Mouse (Mus musculus): ENCODE data around the gene Enpp1.

The Enpp1 gene

DNA sequence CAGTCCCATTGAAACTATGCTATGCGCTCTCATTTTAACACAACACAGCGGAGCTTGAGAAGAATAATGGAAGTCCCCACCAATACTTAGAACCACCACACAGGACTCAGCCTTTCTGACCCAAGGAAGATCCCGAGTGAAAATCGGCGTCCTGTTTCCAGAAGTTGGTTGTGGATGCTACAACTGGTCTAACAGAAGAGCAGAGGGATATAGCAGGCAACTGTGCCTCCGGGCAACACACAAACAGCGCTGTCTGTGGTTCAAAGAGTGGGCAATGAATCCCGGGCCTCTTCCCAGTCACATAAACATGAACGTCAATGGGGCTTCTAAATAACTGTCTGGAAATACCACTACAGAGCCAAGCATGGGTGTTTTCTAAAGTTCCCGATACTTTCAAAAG is 888 bp downstream of the Enpp1 start:
- DNase-seq (ENCODE audit: low read depth, low spot score) = no peak

DNA sequence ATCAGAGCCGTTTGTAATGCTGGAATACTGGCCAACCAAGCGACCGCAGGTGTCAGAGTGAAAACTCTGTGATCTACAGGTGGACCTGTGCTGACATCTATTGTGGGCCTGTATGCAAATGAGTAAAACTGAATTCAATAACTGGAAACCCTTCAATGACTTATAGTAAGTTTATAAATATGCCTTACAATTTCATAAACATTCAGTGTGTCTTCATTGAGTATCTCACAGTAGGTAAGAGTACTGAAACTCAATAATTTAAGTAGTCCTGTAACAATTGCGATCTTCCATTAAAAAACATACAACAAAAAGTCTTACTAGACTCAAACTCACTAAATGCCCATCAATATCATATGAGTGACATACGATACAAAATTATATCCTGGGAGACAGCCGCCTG is 1.6 kb downstream of the Enpp1 start:
- no peak for DNase-seq (ENCODE audit: low read depth, low spot score)

DNA sequence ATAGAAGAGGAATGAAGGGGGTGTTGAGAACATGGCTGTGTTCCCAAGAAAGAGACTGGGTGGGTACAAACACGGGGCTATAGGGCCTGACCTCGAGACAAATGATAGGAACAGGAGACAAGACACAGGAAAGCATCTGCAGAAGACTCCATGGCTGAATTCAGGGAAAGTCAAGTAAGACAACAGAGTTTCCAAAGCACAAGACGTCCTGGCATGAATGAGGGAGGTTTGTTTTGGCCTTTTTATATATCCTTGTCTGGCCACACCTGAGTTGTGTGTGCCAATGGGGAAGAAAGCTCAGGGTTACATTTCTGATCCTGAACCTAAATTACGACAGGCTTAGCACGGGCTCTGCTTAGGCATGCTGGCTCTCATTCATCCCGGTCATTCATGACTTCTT is 4.2 kb downstream of the Enpp1 start:
- no peak for DNase-seq (ENCODE audit: low read depth, low spot score)

DNA sequence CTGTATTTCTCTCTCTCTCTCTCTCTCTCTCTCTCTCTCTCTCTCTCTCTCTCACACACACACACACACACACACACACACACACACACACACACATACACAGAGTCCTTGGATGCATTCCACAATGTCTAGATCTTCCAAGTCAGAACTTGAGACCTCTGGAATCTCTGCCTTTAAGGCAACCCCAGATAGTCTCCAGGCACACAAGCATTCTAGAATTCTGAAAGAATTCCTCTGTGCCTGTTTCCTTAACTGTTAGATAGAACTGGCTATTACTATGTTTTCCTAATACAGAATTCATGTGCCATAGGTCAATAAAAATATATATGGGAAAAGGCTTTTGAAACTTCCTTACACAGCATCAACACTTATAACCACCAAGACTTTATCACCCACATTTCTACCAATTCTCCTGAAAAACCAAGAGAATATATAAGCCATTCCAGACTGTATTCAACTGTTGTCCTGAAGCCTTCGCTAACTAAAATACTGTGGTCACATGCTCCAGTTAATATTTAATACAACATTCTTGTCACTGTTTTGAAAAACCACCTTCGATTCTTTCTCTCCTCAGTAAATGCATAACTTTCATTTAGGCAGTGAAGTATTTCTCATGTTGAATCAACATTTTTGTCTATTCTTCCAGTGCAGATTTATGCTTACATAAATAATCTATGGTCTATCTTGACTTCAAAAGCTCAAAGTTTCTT is 5.4 kb downstream of the Enpp1 start:
- no peak for DNase-seq (ENCODE audit: low read depth, low spot score)

DNA sequence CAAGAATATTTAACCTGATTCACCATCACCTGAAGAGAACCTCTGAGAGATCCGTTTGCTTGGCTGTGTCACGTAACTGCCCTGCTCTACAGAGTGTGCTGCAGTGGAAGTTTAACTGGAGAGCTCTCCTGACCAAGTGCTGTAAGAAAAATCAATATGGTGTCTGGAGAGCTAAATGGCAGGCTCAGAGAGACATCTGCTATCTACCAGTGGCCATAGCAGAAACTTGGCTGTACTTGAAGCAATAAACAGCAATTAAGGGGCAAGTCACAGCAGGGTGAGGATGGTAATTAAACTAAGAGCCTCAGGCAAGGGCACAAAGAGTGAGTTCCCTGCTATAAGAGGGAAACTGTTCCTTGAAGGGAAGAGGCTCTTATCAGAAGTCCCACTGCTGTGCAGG is 9.3 kb downstream of the Enpp1 start:
- DNase-seq (ENCODE audit: low read depth, low spot score) = no peak

DNA sequence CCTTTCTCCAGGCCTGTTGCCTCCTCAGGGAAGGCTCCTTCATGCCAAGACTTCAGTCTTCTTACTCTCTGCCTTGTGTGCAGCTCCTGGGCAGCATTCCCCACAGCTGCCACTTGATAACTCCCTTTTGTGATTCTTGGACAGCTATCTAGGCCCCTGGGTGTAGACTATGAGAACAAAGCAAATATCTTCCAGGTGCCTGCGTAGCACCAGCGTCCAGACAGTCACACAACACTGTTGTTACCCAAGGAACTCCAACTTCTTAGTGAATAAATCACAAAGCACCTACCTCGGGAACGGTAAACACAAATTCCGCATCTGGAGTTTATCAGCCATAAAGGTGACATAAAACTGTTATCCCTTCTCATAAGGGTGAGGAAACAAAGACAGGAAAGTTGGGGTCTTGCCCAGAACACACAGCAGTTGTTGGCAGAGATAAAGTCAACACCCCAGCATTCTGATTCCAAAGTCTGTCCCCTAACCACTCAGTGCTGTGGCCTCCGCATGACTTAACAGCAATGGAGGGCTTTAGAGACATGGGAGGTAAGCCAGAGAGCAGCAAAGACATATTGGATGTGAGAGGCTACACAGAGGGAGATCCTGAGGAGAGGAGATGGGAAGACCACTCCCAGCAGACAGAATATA is 13.7 kb downstream of the Enpp1 start:
- DNase-seq (ENCODE audit: low read depth, low spot score) = no peak

DNA sequence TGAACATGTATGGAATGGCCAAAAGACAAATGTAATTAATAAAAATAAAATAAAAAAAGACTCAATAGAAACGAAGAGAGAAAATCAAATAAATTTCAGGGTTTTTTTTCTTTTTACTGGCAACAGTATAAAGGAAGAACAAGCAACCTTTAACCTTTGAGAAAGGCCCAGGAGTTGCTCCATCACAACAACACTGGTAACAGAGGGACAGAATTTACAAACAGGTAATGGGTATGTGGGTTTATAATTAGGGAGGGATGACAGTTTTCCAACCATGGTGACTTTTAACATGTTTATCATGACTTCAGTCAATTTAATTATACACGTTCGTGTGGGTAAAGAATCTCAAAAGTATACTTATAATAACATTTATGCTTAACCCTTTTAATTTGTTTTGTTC is 15.2 kb downstream of the Enpp1 start:
- DNase-seq (ENCODE audit: low read depth, low spot score) = no peak

DNA sequence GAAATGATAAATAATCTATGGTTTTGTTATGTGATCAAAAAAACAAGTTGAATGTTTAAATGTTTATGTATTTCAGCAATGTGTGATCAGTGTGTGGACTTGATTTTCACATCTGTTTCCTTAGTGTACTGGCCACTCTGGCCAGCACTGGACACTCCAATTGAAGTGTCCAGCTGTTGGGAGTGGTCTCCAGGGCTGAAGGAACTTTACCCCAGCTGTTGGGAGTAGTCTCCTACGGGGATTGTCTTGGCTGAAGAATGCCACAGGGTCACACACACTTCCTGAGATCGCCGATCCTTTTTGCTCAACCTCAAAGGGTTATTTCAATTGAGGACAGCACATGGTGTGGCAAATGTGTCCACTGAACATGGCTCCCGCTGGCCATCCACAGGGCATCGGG is 16.2 kb downstream of the Enpp1 start:
- no peak for DNase-seq (ENCODE audit: low read depth, low spot score)

DNA sequence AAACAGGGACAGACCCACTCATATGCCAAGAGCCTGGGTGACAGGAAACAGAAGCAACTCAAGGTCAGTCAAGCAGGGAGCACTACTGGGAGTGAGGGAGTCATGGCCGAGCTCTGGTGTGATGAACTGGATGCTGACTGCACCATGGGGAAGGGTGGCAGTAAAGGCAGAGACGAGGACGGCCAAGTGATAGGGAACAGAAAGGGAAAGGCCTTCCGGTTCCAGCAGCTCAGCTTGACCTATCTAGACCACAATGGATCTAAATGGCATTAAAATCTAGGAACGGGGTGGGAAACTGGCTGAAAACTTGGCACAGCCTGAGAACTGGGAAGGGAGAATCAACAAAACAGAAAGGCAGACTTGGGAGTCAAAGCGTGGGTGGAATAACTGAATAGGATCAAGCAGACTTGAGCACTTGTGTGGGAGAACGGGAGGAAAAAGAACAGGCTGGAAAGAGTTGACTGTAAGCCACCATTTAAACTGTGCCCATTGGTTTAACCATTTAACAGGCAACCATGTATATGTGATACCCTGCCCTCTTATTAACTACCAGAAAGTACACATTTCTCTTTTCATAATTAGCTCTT is 29.3 kb downstream of the Enpp1 start:
- no peak for DNase-seq (ENCODE audit: low read depth, low spot score)

DNA sequence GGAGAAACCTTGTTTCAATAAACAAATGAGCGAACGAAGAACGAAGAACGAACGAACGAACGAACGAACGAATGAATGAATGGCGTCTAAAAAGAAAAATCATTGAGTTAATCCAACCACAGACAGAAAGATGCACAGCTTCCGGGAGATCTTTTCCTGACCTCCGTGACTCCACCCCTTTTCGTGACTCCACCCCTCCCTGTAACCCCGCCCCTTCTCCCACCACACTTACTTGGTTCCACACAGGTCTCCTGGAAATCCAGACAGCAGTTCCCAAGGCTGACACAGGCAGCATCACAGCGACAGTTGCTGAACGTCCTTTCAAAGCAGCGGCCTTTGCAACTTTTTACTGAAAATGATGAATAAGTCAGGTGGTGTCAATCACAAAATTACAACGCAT is 34.3 kb downstream of the Enpp1 start:
- DNase-seq (ENCODE audit: low read depth, low spot score) = no peak

DNA sequence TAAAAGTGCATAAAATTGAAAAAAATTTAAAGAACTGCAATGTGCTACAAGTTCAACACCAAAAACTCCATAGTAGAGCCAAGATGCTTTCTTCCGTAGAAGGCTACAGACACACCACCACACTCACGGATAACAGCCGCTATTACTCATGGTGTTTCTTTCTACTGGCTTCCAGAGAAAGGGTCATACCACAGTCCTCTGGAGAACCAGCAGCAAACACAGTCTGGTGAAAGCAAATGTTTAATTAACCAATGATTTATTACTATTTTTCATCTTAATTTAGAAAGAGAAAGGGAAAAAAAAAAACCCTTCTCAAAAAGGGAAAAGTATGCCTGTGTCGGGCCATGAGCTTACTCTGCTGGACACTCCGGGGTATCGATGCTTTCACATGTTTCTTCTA is 37.7 kb downstream of the Enpp1 start:
- DNase-seq (ENCODE audit: low read depth, low spot score) = no peak

DNA sequence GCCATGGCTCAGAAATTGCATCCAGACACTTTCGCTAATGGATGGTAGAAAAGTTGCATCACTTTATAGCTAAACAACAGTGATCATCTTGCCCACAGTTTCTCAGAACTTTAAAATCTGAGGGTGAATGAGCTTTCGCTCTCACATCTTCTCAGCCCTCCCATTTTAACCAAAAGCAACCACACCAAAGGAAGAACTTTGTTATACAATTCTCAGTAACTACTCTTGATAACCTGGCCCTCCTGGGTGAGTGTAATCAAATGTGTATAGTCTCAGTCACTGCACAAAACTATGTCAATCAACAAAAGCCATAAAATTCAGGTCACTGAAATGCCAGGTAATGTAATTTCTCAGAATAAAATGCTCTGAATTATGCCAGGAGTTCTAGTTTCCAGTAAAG is 39.0 kb downstream of the Enpp1 start:
- DNase-seq (ENCODE audit: low read depth, low spot score) = no peak

DNA sequence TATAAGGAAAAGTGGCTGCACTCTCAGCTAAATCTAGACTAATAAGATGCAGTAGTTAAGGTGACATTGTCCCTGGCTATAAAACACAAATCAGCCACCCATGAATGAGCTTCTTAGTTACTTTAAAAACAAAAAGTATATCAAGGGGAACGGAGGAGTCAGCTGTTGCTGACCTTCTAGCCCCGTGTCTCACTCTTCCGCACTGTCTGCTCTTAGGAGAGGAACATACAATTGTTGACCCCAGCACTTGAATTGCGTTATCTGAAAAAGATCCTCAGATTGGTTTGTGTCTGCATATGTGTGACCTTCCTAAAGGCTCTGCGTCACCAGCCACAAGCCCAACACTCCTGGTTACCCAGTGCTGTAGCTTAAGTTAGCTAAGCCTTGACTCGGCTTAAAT is 41.4 kb downstream of the Enpp1 start:
- DNase-seq (ENCODE audit: low read depth, low spot score) = no peak

DNA sequence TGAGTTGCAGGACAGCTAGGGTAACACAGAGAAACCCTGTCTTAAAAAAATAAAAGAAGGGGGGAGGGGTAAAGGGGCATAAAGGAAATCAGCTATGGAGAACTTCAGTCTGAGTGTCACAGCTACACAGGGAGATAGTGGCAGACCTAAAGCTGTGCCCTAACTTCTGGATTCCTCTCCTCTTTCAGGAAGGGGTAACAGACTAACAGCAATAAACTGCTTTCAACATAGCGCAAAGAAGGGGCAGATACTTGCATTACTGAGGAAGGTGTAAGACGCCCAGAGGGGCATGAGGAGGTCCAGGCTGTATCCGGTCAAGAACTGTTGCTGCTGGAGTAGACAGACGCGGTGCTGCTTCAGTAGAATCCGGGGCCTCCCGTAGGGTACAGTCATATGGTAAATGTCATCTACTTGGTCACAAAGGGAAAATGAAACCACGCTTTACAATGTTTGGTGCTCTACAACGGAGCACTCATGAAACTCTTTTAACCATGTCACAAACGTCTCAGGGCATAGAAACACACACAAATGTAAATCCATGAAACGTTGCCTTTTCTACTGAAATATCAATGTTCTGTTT is 60.9 kb downstream of the Enpp1 start:
- DNase-seq (ENCODE audit: low read depth, low spot score) = no peak

DNA sequence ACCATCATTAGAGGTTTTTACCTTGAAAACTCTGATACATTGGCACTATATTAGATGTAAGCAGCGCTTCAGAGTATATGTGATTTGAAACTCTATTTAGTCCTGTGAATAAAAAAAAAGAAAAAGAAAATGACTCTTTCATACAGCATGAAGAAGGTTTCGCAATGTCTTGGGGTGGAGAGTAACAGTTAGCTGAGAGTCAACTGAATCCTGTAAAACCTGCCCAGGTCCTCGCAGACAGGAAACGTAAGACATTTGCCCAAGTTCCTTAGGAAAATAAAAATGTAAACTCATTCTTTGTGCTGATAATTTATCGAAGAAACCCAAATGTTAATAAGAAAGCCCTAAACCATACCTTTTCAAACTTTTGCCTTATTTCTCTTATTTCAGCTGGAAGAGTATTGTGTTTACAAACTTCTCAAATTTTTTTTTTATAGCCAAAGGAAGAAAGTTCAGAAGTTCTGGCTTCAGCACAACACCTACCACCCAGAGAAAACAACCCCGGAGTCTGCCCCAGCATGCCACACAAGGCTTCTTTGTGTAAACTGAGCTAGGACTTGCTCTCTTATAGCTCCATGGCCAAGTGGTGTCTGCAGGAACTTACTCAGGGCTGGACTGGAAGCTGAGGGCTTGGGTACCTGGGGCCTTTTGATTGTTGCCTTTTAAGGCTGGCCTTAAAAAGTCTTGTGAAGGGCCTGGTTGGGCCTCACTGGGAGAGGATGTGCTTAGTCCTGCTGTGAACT is 63.8 kb downstream of the Enpp1 start:
- DNase-seq (ENCODE audit: low read depth, low spot score) = no peak

DNA sequence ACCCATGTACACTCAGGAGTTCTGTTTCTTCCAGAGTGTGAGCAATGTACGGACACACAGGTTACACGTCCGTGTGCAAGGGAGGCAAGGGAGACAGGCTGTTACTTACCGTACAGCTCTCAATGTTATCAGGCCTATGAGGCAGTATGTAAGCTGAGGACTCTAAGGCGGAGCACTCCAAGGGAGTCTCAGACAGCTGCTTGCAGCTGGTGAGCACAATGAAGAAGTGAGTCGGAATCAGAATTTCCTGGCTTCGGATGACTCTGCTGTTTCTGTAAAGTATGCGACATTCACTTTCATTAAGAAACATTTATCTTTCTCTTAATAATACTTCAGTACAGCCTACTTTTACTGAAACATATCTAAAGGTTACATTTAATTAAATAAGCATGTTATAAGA is 66.8 kb downstream of the Enpp1 start:
- DNase-seq (ENCODE audit: low read depth, low spot score) = no peak

DNA sequence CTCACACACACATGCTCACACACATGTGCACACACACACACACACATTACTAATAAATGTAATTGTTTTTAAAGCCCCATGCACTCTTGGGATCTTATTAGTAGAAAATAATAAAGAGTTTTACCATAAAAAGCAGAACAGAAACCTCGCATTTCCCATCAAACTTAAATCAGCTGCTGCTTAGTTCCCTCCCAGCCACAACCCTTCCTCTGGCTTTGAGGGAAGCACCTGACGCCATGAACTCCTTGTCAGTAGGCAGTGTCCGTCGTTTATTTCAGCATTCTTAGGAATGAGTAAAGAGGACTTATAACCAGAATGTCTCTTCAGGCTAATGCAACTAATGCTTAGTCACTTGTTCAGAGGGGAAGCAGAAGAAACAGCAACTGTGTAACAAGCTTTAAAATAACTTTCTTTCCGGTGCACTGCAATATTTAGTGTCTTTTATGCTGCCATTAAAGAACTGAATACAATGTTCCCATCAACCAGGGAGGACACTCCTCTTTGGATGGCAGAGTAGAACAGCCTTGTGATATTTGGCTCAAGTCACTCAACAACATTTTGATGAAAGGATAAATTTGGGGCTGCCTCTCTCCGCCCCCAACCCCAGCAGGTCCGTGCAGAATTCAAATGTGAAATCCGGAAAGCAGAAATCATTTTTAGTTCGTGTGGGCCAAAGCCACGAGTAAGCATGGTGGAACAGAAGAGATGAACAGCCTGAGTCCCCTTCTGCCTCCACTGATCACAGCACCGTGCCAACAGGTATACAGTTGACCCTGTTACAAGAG is 69.0 kb downstream of the Enpp1 start:
- DNase-seq (ENCODE audit: low read depth, low spot score) = no peak

DNA sequence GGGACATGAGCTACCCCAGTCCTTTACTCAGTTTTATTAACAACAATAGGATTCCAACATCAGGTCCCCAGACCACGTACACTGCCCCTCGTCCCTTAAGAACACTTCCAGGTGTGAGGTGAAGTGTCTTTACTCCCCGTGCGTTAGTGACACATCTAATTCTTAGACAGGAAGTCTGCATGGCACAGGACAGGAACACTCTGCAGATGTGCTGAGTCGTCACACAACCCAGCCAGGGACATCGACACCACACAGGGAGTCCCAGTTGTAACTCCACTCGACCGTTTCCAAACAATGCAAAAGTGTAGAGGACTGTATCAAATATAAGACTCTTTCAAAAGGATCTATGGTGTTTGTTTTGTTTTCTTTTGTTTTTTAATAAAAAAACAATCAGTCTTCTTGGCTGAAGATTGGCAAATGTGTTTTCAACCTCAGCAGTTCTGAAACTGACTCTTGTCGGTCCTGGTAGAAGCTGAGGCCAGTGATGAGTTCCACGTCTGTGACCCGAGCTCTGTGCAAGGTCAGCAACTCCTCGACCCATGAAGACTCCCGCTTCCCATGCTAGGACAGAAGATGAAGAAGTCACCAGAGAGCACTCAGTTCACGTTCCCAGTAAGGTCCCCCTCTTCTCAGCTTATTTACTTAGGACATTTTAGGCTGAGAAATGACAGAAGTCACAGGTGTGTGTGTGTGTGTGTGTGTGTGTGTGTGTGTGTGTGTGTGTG is 70.4 kb downstream of the Enpp1 start:
- no peak for DNase-seq (ENCODE audit: low read depth, low spot score)

DNA sequence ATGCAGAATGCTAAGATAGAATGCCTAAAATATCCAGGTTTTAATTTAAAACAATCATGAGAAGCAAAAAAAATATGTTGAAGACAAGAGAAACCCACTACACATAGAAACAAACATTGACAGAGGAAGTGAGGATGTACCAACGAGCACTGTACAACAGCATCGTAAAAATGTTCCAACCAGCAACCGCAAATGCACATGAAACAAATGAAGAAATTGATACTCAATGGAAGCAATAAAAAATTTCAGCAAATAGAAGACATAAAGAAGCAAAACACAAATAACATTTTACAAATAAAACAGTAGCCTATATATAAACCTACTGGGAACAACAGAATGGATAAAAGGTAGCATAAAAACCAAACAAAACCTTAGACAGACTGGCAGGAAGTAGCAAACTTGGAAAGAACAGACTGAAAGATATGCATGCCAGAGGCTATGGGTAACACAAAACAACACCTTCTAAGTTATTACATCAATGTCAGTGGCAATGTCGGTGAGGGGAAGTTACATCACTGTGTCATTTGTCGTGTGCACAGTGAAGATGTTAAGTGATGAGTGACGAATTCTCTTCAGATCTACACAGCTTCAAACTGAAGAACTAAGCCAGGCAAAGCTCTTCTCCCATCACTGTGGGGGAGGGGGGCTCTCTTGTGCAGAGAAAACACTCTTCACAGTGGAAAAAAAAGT is 71.6 kb downstream of the Enpp1 start:
- no peak for DNase-seq (ENCODE audit: low read depth, low spot score)

DNA sequence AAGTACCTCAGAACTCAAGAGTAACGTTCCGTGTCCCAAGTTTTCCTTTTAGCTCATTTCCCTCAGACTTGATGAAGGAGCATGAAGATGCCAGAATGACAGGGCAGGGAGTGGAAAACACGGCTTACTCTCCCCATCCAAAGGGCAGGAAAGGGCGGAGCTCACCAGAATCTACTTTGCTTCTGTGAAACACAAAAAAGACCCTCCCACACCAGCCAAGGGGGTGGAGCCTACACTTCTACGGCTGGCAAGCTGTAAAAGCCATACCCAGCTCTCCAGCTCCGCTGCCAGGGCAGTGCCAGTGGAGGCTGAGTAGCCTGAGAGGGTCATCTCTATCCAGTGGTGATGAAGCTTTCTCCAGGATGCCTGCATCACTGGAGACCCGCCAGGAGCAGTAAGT is 72.4 kb downstream of the Enpp1 start:
- no peak for DNase-seq (ENCODE audit: low read depth, low spot score)
